Mouse (Mus musculus): Measurements from ENCODE around the gene Rcor1. TPM values are rescaled to one million over a fixed set of nuclear protein-coding genes. Genes with fewer than 3 reads are reported as not detected.

Gene Rcor1
- total and polyA plus RNA-seq, 3 experiments = 6.5 to 16.1 (median 8.3) TPM

DNA sequence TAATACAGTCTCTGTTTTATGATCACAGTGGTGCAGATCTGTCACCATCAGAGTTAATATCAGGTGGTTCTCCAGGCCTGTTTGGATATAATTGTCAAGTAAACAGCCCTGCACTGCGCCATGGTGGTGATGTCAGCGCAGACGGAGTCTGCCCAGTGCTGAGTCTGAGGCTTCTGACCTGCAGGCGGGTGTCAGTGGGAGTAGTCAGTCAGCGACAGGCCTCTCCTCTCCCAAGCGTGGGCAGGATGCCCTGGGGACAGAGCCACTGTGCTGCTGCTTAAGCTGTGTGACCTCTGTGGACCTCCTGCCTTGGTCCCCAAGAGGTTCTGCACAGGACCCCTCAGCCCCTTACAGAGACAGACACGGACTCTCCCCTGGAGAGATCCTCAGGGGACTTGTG is 50.0 kb downstream of the Rcor1 start:
- 0 out of 2 replicates have a peak, but pooled peaks cover 2% of the 10 kb centered on the region for H3K79me2 ChIP-seq (replicated peaks; ENCODE audit: control insufficient read depth, extremely low read depth, insufficient read depth, poor library complexity, severe bottlenecking)
- DNase-seq (ENCODE audit: extremely low read depth) = no peak
- H3K9ac ChIP-seq (ENCODE audit: insufficient read depth, low read depth) = no peak overlapping the region
- H3K4me2 ChIP-seq (ENCODE audit: insufficient read depth, low read depth, poor library complexity, severe bottlenecking) = no peak overlapping the region
- H3K4me3 ChIP-seq (replicated peaks in 1 of 3; ENCODE audit: low read depth in 2 of 3, low read length in 2 of 3, poor library complexity in 1 of 3) = no peak overlapping the region
- TF ChIP-seq CHD2 (IDR thresholded peaks at IDR 0.05; ENCODE audit: low read length) = no peak
- TF ChIP-seq GABPA (IDR thresholded peaks at IDR 0.05; ENCODE audit: insufficient replicate concordance, low read depth, low read length) = no peak
- TF ChIP-seq TBP (conservative IDR thresholded peaks at IDR 0.05; ENCODE audit: low read depth, low read length) = no peak
- no peak for TF ChIP-seq ZC3H11A (IDR thresholded peaks at IDR 0.05; ENCODE audit: low read depth, low read length)
- no peak for TF ChIP-seq MXI1 (IDR thresholded peaks at IDR 0.05; ENCODE audit: low read depth, low read length)
- TF ChIP-seq MAFK (IDR thresholded peaks at IDR 0.05; ENCODE audit: insufficient replicate concordance, low read length) = no peak
- no peak for TF ChIP-seq POLR2AphosphoS2 (IDR thresholded peaks at IDR 0.05; ENCODE audit: low read depth, low read length)
- no peak for TF ChIP-seq MEF2A (IDR thresholded peaks at IDR 0.05; ENCODE audit: borderline replicate concordance, low read depth, low read length)
- no peak for TF ChIP-seq IRF4 (IDR thresholded peaks at IDR 0.05; ENCODE audit: low read depth, low read length)
- TF ChIP-seq POLR2A (IDR thresholded peaks at IDR 0.05; ENCODE audit: low read depth, low read length) = no peak
- TF ChIP-seq CHD1 (IDR thresholded peaks at IDR 0.05; ENCODE audit: low read depth, low read length) = no peak
- no peak for TF ChIP-seq ETS1 (conservative IDR thresholded peaks at IDR 0.05; ENCODE audit: low read depth, low read length)
- TF ChIP-seq ZNF384 (IDR thresholded peaks at IDR 0.05; ENCODE audit: low read depth, low read length) = no peak
- TF ChIP-seq MYC (IDR thresholded peaks at IDR 0.05; ENCODE audit: low read depth, low read length) = no peak
- no peak for TF ChIP-seq KAT2A (IDR thresholded peaks at IDR 0.05; ENCODE audit: insufficient replicate concordance, low read length)
- TF ChIP-seq MAX (IDR thresholded peaks at IDR 0.05; ENCODE audit: low read length) = no peak
- TF ChIP-seq E2F4 (IDR thresholded peaks at IDR 0.05; ENCODE audit: insufficient replicate concordance, low read depth, low read length) = no peak
- TF ChIP-seq USF1 (IDR thresholded peaks at IDR 0.05; ENCODE audit: low read depth, low read length) = no peak
- TF ChIP-seq SIN3A (IDR thresholded peaks at IDR 0.05; ENCODE audit: low read length) = no peak
- TF ChIP-seq JUN (IDR thresholded peaks at IDR 0.05; ENCODE audit: insufficient read depth, low read depth, low read length) = no peak
- H3K27ac ChIP-seq (ENCODE audit: insufficient read depth, low read depth) = no peak overlapping the region
- dilution Hi-C loops (cut with MboI; ENCODE audit: extremely low pct_ligation_motif_present, extremely low pct_unique_long_range_greater_than_20kb, low sequenced_read_pairs) (no loop called here), in situ Hi-C loops (cut with MboI; ENCODE audit: low pct_ligation_motif_present, low pct_unique_long_range_greater_than_20kb, low sequenced_read_pairs) (no loop called here)
- H3K27me3 ChIP-seq (replicated peaks) = no peaks in the 10 kb centered on the region
- no peaks in the 10 kb centered on the region for H3K9me3 ChIP-seq (replicated peaks; ENCODE audit: low read length)
- H3K4me1 ChIP-seq (ENCODE audit: control insufficient read depth in 1 of 2, insufficient read depth in 2 of 2) = peaks cover 0 to 20% of the 10 kb centered on the region in 2 experiments; a peak in 2 of 4 replicates
- peaks cover 7 to 58% of the 10 kb centered on the region in 2 experiments for H3K36me3 ChIP-seq (replicated peaks in 1 of 2; ENCODE audit: control insufficient read depth in 1 of 2, insufficient read depth in 1 of 2, low read length in 1 of 2)

DNA sequence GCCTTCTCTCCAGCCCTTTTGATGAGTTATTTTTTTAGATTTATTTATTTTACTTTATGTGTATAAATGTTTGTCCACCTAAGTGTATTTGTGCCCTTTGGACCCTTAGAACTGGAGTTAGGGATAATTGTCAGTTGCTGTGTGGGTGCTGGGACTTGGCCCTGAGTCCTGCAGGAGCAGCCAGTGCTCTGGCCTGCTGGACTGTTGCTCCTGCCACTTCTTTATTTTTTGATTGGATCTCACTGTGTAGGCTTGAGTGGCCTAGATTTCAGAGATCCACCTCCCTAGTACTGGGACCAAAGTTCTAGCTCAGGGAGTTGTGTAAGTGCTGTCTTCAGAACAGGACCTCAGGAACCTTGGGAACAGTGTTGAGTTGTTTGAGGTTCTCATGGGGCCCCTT is 51.6 kb downstream of the Rcor1 start:
- in situ Hi-C loops (cut with MboI; ENCODE audit: low pct_ligation_motif_present, low pct_unique_long_range_greater_than_20kb, low sequenced_read_pairs) (no loop called here), dilution Hi-C loops (cut with MboI; ENCODE audit: extremely low pct_ligation_motif_present, extremely low pct_unique_long_range_greater_than_20kb, low sequenced_read_pairs) (no loop called here)

More for the DNA sequence above, 51.6 kb downstream of the Rcor1 start:
- no peak overlapping the region for H3K27ac ChIP-seq (ENCODE audit: insufficient read depth, low read depth)
- H3K36me3 ChIP-seq (replicated peaks in 1 of 2; ENCODE audit: control insufficient read depth in 1 of 2, insufficient read depth in 1 of 2, low read length in 1 of 2) = peaks cover 0 to 58% of the 10 kb centered on the region in 2 experiments
- no peak overlapping the region for H3K4me2 ChIP-seq (ENCODE audit: insufficient read depth, low read depth, poor library complexity, severe bottlenecking)
- peaks cover 0 to 20% of the 10 kb centered on the region in 2 experiments; a peak in 2 of 4 replicates for H3K4me1 ChIP-seq (ENCODE audit: control insufficient read depth in 1 of 2, insufficient read depth in 2 of 2)
- no peak overlapping the region for H3K9ac ChIP-seq (ENCODE audit: insufficient read depth, low read depth)
- DNase-seq (ENCODE audit: extremely low read depth) = no peak
- no peaks in the 10 kb centered on the region for H3K79me2 ChIP-seq (replicated peaks; ENCODE audit: control insufficient read depth, extremely low read depth, insufficient read depth, poor library complexity, severe bottlenecking)
- no peak overlapping the region for H3K4me3 ChIP-seq (replicated peaks in 1 of 3; ENCODE audit: low read depth in 2 of 3, low read length in 2 of 3, poor library complexity in 1 of 3)
- no peaks in the 10 kb centered on the region for H3K27me3 ChIP-seq (replicated peaks)
- no peaks in the 10 kb centered on the region for H3K9me3 ChIP-seq (replicated peaks; ENCODE audit: low read length)
- TF ChIP-seq SMC3 (IDR thresholded peaks at IDR 0.05; ENCODE audit: low read depth, low read length) (no peak), ETS1 (conservative IDR thresholded peaks at IDR 0.05; ENCODE audit: low read depth, low read length) (no peak), MAX (IDR thresholded peaks at IDR 0.05; ENCODE audit: low read length) (no peak), MEF2A (IDR thresholded peaks at IDR 0.05; ENCODE audit: borderline replicate concordance, low read depth, low read length) (no peak), ELF1 (IDR thresholded peaks at IDR 0.05; ENCODE audit: low read depth, low read length) (no peak), ZMIZ1 (IDR thresholded peaks at IDR 0.05; ENCODE audit: low read depth, low read length) (no peak), HCFC1 (IDR thresholded peaks at IDR 0.05; ENCODE audit: low read depth, low read length) (no peak), ZKSCAN1 (IDR thresholded peaks at IDR 0.05; ENCODE audit: borderline replicate concordance, low read depth, low read length) (no peak), NRF1 (IDR thresholded peaks at IDR 0.05; ENCODE audit: low read depth, low read length) (no peak), USF2 (conservative IDR thresholded peaks at IDR 0.05; ENCODE audit: low read depth, low read length) (no peak), JUND (conservative IDR thresholded peaks at IDR 0.05; ENCODE audit: low read depth, low read length) (no peak), MXI1 (IDR thresholded peaks at IDR 0.05; ENCODE audit: low read depth, low read length) (no peak), NELFE (IDR thresholded peaks at IDR 0.05; ENCODE audit: low read depth, low read length) (no peak), POLR2AphosphoS2 (IDR thresholded peaks at IDR 0.05; ENCODE audit: low read depth, low read length) (no peak), KAT2A (IDR thresholded peaks at IDR 0.05; ENCODE audit: insufficient replicate concordance, low read length) (no peak), CHD1 (IDR thresholded peaks at IDR 0.05; ENCODE audit: low read depth, low read length) (no peak)

Data from CH12.LX (cell line).